Mouse (Mus musculus): ENCODE measurements around the gene Ndufa4. TPM values are rescaled to one million over a fixed set of nuclear protein-coding genes. Genes with fewer than 3 reads are reported as not detected.

Gene Ndufa4
- polyA plus RNA-seq, 1 experiment from 2014 or later = 924 TPM

Other genes starting within 250 kb of the Ndufa4 start
- gene Phf14, start 312 bp upstream of the Ndufa4 start, polyA plus RNA-seq (2015; fragmentation: Nextera tagmentation; extraction: Ambion mirVana) = 103 and 116 TPM in 2 replicates